Mouse (Mus musculus) limb, embryonic 14.5 days (tissue): Measurements from ENCODE around the gene Sectm1b. TPM values are rescaled to one million over a fixed set of nuclear protein-coding genes. Genes with fewer than 3 reads are reported as not detected.
A peak's percentile ranks its signal among the peaks of the same experiment; 100 is the strongest.

Source experiments
- ATAC-seq: fragments of 200-750 bp; cut with Nextera tagmentation; 2 replicates; pipeline ENCODE4 v1.8.0; 2017; ENCODE audit warnings: low read depth, moderate number of reproducible peaks, moderate TSS enrichment; ENCODE audit not compliant: low FRiP score
- DNase-seq: peaks from one replicate; pipeline ENCODE4 v3.0.0-alpha.2; 2015; ENCODE audit warnings: low spot score
- H3K27ac ChIP-seq: fragments of 300-500 bp; sonication (generic); replicated peaks from 2 replicates; pipeline ENCODE4 v1.5.1; 2014; ENCODE audit warnings: low read depth, mild to moderate bottlenecking, low read length, moderate library complexity, mixed read lengths
- H3K27me3 ChIP-seq: fragments of 300-500 bp; sonication (generic); 2 replicates; pipeline ENCODE4 v1.6.1; 2014; ENCODE audit warnings: low read length, mixed read lengths; ENCODE audit not compliant: control insufficient read depth, insufficient read depth
- H3K36me3 ChIP-seq: fragments of 300-500 bp; sonication (generic); 2 replicates; pipeline ENCODE4 v1.6.1; 2014; ENCODE audit warnings: mild to moderate bottlenecking, low read length, moderate library complexity, mixed read lengths; ENCODE audit not compliant: control insufficient read depth, insufficient read depth
- H3K4me1 ChIP-seq: fragments of 300-500 bp; sonication (generic); 2 replicates; pipeline ENCODE4 v1.6.1; 2014; ENCODE audit warnings: antibody characterized with exemption, low read length, mixed read lengths; ENCODE audit not compliant: control insufficient read depth, insufficient read depth
- H3K4me2 ChIP-seq: fragments of 300-500 bp; sonication (generic); replicated peaks from 2 replicates; pipeline ENCODE4 v1.6.1; 2014; ENCODE audit warnings: low read depth, mild to moderate bottlenecking, low read length, moderate library complexity; ENCODE audit not compliant: severe bottlenecking
- H3K4me3 ChIP-seq: fragments of 300-500 bp; sonication (generic); replicated peaks from 2 replicates; pipeline ENCODE4 v1.5.1; 2014; ENCODE audit warnings: low read length
- H3K9ac ChIP-seq: fragments of 300-500 bp; sonication (generic); 2 replicates; pipeline ENCODE4 v1.6.1; 2014; ENCODE audit warnings: mild to moderate bottlenecking, low read depth, low read length, moderate library complexity; ENCODE audit not compliant: severe bottlenecking
- H3K9me3 ChIP-seq: fragments of 300-500 bp; sonication (generic); 2 replicates; pipeline ENCODE4 v1.6.1; 2016; ENCODE audit warnings: low read length; ENCODE audit not compliant: control insufficient read depth
- POLR2A ChIP-seq: fragments of 200-500 bp; IDR thresholded peaks from 2 replicates; pipeline ENCODE4 v1.8.0; 2012; ENCODE audit warnings: inconsistent platforms, mild to moderate bottlenecking, moderate library complexity, borderline replicate concordance; ENCODE audit not compliant: insufficient read depth, insufficient read length; ENCODE audit errors: extremely low read depth
- WGBS: fragments of 180-500 bp; shearing (Covaris S2); extraction: QIAGEN DNeasy Blood & Tissue Kit; methylation state at CpG from one replicate; pipeline ENCODE4 v1.1.7; 2014; 5-methylcytosine and 5-hydroxymethylcytosine counted together
- polyA plus RNA-seq, 2 experiments: library from polyadenylated mRNA; depleted of rRNA in 1 of 2; stranded (reverse) in 1 of 2; unstranded in 1 of 2; fragments of >200 nt; fragmentation: Nextera tagmentation in 1 of 2; extraction: Ambion mirVana in 1 of 2; gene quantifications; 2 replicates each; pipeline versions ENCODE4 v1.2.1 to v1.2.3; 2012 to 2014

The Sectm1b gene
- polyA plus RNA-seq, 2 experiments: not detected

DNA sequence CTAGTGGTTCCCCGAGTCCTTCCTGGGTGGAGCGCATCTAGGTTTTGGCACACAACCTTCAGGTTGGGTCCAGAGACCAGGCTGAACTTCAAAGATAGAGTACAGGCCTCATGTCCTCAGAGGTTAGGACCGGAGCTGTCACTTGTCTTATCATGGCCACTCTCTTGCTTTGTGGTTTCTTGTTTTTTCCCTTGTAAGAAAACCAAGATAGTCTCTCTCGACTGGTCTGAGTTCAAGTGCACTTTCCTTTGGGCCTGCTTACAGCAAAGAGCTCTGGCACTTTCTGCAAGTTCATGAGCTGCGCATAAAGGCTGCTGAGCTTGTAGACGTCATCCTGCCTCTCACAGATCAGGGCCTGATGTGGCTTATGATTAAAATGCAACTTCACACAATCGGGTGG lies 36.1 kb downstream of the Sectm1b start:
- Histone ChIP-seq H3K9ac (no peak overlapping the region), H3K4me3 (no peak overlapping the region), H3K27ac (no peak overlapping the region), H3K4me2 (no peak overlapping the region), H3K27me3 (no peaks in the 10 kb centered on the region), H3K4me1 (no peaks in the 10 kb centered on the region), H3K36me3 (no peaks in the 10 kb centered on the region), H3K9me3 (no peaks in the 10 kb centered on the region)
- no peak for TF ChIP-seq POLR2A
- ATAC-seq (no peak), DNase-seq (no peak)
- WGBS: 88% methylated on average over 7 of the region's 7 CpGs

- Histone ChIP-seq H3K27me3 (no peaks in the 10 kb centered on the region), H3K4me3 (no peak overlapping the region), H3K9ac (no peak overlapping the region), H3K27ac (no peak overlapping the region), H3K36me3 (no peaks in the 10 kb centered on the region), H3K4me1 (no peaks in the 10 kb centered on the region), H3K9me3 (no peaks in the 10 kb centered on the region), H3K4me2 (no peak overlapping the region)
- TF ChIP-seq POLR2A: no peak
- no peak for ATAC-seq
- 68% methylated on average over 6 of the region's 6 CpGs for WGBS
- no peak for DNase-seq
These were observed 39.2 kb downstream of the Sectm1b start for GRCm38 (mm10) chr11:121024163-121024562.

GRCm38 (mm10) chr11:121019501-121019900 lies 43.9 kb downstream of the Sectm1b start:
- Histone ChIP-seq H3K36me3 (no peaks in the 10 kb centered on the region), H3K9me3 (no peaks in the 10 kb centered on the region), H3K4me1 (no peaks in the 10 kb centered on the region), H3K4me3 (no peak overlapping the region), H3K27me3 (no peaks in the 10 kb centered on the region), H3K9ac (no peak overlapping the region), H3K4me2 (no peak overlapping the region), H3K27ac (no peak overlapping the region)
- DNase-seq (no peak), ATAC-seq (no peak)
- WGBS: 83% methylated on average over 5 of the region's 5 CpGs
- no peak for TF ChIP-seq POLR2A

GRCm38 (mm10) chr11:121017703-121018102 lies 45.7 kb downstream of the Sectm1b start:
- Histone ChIP-seq H3K27ac (no peak overlapping the region), H3K9ac (no peak overlapping the region), H3K36me3 (no peaks in the 10 kb centered on the region), H3K4me3 (no peak overlapping the region), H3K4me2 (no peak overlapping the region), H3K4me1 (no peaks in the 10 kb centered on the region), H3K9me3 (no peaks in the 10 kb centered on the region), H3K27me3 (no peaks in the 10 kb centered on the region)
- peak; percentile 68; the same call in 1 of the 2 replicates for ATAC-seq
- no peak for TF ChIP-seq POLR2A
- peak; percentile 67 for DNase-seq
- WGBS: 31% methylated on average over 3 of the region's 3 CpGs

DNA sequence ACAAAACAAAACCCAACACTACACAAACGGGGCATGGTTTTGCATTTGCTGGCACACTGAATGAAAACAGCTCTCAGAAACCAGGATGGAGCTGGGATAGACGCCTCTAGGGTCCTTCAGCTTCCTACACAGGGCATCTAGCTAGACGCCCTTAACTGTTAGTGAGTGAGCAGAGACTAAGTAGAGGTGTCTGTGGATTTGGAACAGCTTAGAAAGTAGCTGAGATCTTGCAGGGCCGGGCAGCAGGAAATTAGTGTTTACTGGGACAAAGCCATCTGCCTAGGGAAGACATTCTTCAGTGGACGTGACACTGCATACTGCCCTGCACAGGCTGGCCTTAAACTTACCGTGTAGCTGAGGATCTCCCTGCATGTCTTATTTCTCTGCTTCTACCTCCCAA lies 47.9 kb downstream of the Sectm1b start:
- no peak for ATAC-seq
- H3K9ac ChIP-seq: no peak overlapping the region
- H3K27me3 ChIP-seq: no peaks in the 10 kb centered on the region
- no peak overlapping the region for H3K4me2 ChIP-seq
- TF ChIP-seq POLR2A: no peak
- WGBS: 50% methylated on average over 6 of the region's 6 CpGs
- no peaks in the 10 kb centered on the region for H3K36me3 ChIP-seq
- no peak overlapping the region for H3K27ac ChIP-seq
- H3K9me3 ChIP-seq: no peaks in the 10 kb centered on the region
- no peak for DNase-seq
- no peak overlapping the region for H3K4me3 ChIP-seq
- H3K4me1 ChIP-seq: no peaks in the 10 kb centered on the region

GRCm38 (mm10) chr11:121014896-121015300 lies 48.5 kb downstream of the Sectm1b start:
- WGBS: 51% methylated on average over 19 of the region's 19 CpGs
- 0 out of 2 replicates have a peak overlapping the region, but pooled peaks have one; percentile 3 for H3K4me3 ChIP-seq
- H3K4me2 ChIP-seq: peak overlapping the region; percentile 11
- H3K27ac ChIP-seq: no peak overlapping the region
- H3K9me3 ChIP-seq: no peaks in the 10 kb centered on the region
- ATAC-seq: no peak
- peak; percentile 32 for DNase-seq
- no peaks in the 10 kb centered on the region for H3K4me1 ChIP-seq
- TF ChIP-seq POLR2A: no peak
- no peaks in the 10 kb centered on the region for H3K27me3 ChIP-seq
- no peaks in the 10 kb centered on the region for H3K36me3 ChIP-seq
- H3K9ac ChIP-seq: 0 out of 2 replicates have a peak overlapping the region, but pooled peaks have one; percentile 9
